ENCODE assay signal across 16 mouse cellular contexts in genomic region chr12:33197746-33198145, GRCm38 (mm10). TPM values are rescaled to one million over a fixed set of nuclear protein-coding genes. Genes with fewer than 3 reads are reported as not detected.
A peak's percentile ranks its signal among the peaks of the same experiment; 100 is the strongest.
DNase-seq lines count a peak whose midpoint lies in the region; ATAC-seq and TF ChIP-seq lines count a peak whose summit lies in the region.
"Had no signal": no experiment of that assay in that cellular context is flagged by ENCODE, and none has a peak within 500 bp of the region (broad histone marks: within the 10 kb centered on the region; RNA-seq: fewer than 3 reads in every experiment).

No protein-coding gene starts in this region.

- H3K4me1 ChIP-seq in cerebellum, adult 2 months (ENCODE audit: control insufficient read depth, insufficient read depth, low read length): peaks cover 26% of the 10 kb centered on the region
- peaks cover 45% of the 10 kb centered on the region for H3K4me1 ChIP-seq in midbrain, embryonic 10.5 days
- no peaks in the 10 kb centered on the region for H3K4me1 ChIP-seq in midbrain, embryonic 14.5 days (ENCODE audit: control insufficient read depth, insufficient read depth, low read length)
- H3K4me1 ChIP-seq in neural tube, embryonic 14.5 days (ENCODE audit: control insufficient read depth, insufficient read depth, low read length): peaks cover 2% of the 10 kb centered on the region; the same call in 1 of the 2 replicates
- H3K4me1 ChIP-seq in midbrain, embryonic 15.5 days: peaks cover 23% of the 10 kb centered on the region

- TF ChIP-seq CTCF in cerebellum, adult 2 months (IDR thresholded peaks at IDR 0.05; ENCODE audit: borderline replicate concordance, insufficient read depth, low read depth, low read length): no peak

- H3K36me3 ChIP-seq in midbrain, embryonic 10.5 days: peaks cover 3% of the 10 kb centered on the region; the same call in 1 of the 2 replicates
- H3K36me3 ChIP-seq in midbrain, embryonic 14.5 days (ENCODE audit: control insufficient read depth, insufficient read depth, low read length): no peaks in the 10 kb centered on the region
- no peaks in the 10 kb centered on the region for H3K36me3 ChIP-seq in neural tube, embryonic 14.5 days (ENCODE audit: control insufficient read depth, insufficient read depth, low read length)
- H3K36me3 ChIP-seq in midbrain, embryonic 15.5 days (replicated peaks): no peaks in the 10 kb centered on the region

- no peak overlapping the region for H3K4me2 ChIP-seq in midbrain, embryonic 14.5 days (ENCODE audit: low read length)
- H3K4me2 ChIP-seq in neural tube, embryonic 14.5 days (ENCODE audit: low read depth, low read length): no peak overlapping the region
- H3K4me2 ChIP-seq in midbrain, embryonic 15.5 days: no peak overlapping the region
- H3K4me2 ChIP-seq: hindbrain, embryonic 14.5 days had no signal

- H3K4me3 ChIP-seq in cerebellum, adult 2 months (replicated peaks; ENCODE audit: insufficient read depth, low read depth, low read length): no peak overlapping the region
- H3K4me3 ChIP-seq in midbrain, embryonic 10.5 days: no peak overlapping the region
- H3K4me3 ChIP-seq in midbrain, embryonic 14.5 days (replicated peaks; ENCODE audit: low read depth, low read length): no peak overlapping the region
- no peak overlapping the region for H3K4me3 ChIP-seq in neural tube, embryonic 14.5 days (ENCODE audit: low read depth, low read length)
- H3K4me3 ChIP-seq in midbrain, embryonic 15.5 days: no peak overlapping the region

- DNase-seq in cerebellum, adult 2 months: peak; percentile 55 to 68
- no peak for DNase-seq in cerebellum, postnatal 4 days (ENCODE audit: low spot score in 2 of 2)
- DNase-seq in midbrain, embryonic 10.5 days (ENCODE audit: low spot score): no peak
- no peak for DNase-seq in midbrain, embryonic 14.5 days
- peak; percentile 42 for DNase-seq in gastrocnemius, postnatal 14 days
- no peak for DNase-seq in left cerebral cortex, adult 8-10 months (ENCODE audit: low spot score in 2 of 2)
- DNase-seq: adrenal gland, postnatal 10 days; kidney, adult 11 months; kidney, postnatal 25 days; lung, adult 18-20 months; lung, postnatal 4 days; right cerebral cortex, adult 18-20 months had no signal

- no peaks in the 10 kb centered on the region for H3K27me3 ChIP-seq in cerebellum, adult 2 months (ENCODE audit: control insufficient read depth, insufficient read depth, low read length)
- no peaks in the 10 kb centered on the region for H3K27me3 ChIP-seq in midbrain, embryonic 10.5 days (ENCODE audit: low read depth, poor library complexity, severe bottlenecking)
- no peaks in the 10 kb centered on the region for H3K27me3 ChIP-seq in midbrain, embryonic 14.5 days (ENCODE audit: control insufficient read depth, insufficient read depth, low read length)
- no peaks in the 10 kb centered on the region for H3K27me3 ChIP-seq in neural tube, embryonic 14.5 days (ENCODE audit: control insufficient read depth, insufficient read depth, low read length)
- H3K27me3 ChIP-seq in midbrain, embryonic 15.5 days (replicated peaks): no peaks in the 10 kb centered on the region

- no peak for ATAC-seq in midbrain, embryonic 14.5 days (ENCODE audit: low FRiP score, low TSS enrichment)
- 0 out of 2 replicates have a peak, but pooled peaks have one; percentile 44 for ATAC-seq in neural tube, embryonic 14.5 days (ENCODE audit: low read depth)
- no peak for ATAC-seq in midbrain, embryonic 15.5 days (replicated peaks)
- ATAC-seq: midbrain, embryonic 16.5 days had no signal

- 41% methylated on average over 6 of the region's 6 CpGs for WGBS in cerebellum, adult 2 months
- WGBS in midbrain, embryonic 10.5 days: 76% methylated on average over 6 of the region's 6 CpGs
- 63% methylated on average over 6 of the region's 6 CpGs for WGBS in midbrain, embryonic 14.5 days
- 35% methylated on average over 6 of the region's 6 CpGs for WGBS in neural tube, embryonic 14.5 days
- WGBS in midbrain, embryonic 15.5 days: 60% methylated on average over 6 of the region's 6 CpGs

- no peak overlapping the region for H3K9ac ChIP-seq in midbrain, embryonic 14.5 days (replicated peaks; ENCODE audit: low read length)
- no peak overlapping the region for H3K9ac ChIP-seq in neural tube, embryonic 14.5 days (replicated peaks; ENCODE audit: low read depth, low read length)
- no peak overlapping the region for H3K9ac ChIP-seq in midbrain, embryonic 15.5 days
- H3K9ac ChIP-seq: hindbrain, embryonic 14.5 days had no signal

- H3K9me3 ChIP-seq in midbrain, embryonic 10.5 days (replicated peaks): peaks cover 6% of the 10 kb centered on the region
- no peaks in the 10 kb centered on the region for H3K9me3 ChIP-seq in midbrain, embryonic 14.5 days (ENCODE audit: control insufficient read depth, low read length)
- H3K9me3 ChIP-seq in neural tube, embryonic 14.5 days (ENCODE audit: control insufficient read depth, low read length): no peaks in the 10 kb centered on the region
- no peaks in the 10 kb centered on the region for H3K9me3 ChIP-seq in midbrain, embryonic 15.5 days

- no peak for TF ChIP-seq POLR2A in cerebellum, adult 2 months (IDR thresholded peaks at IDR 0.05; ENCODE audit: borderline replicate concordance, insufficient read depth, low read length)

- H3K27ac ChIP-seq in cerebellum, adult 2 months (ENCODE audit: insufficient read depth, low read length): no peak overlapping the region
- peak overlapping the region; percentile 25; the same call in 1 of the 2 replicates for H3K27ac ChIP-seq in midbrain, embryonic 10.5 days (replicated peaks)
- no peak overlapping the region for H3K27ac ChIP-seq in midbrain, embryonic 14.5 days (replicated peaks; ENCODE audit: low read depth, low read length)
- H3K27ac ChIP-seq in neural tube, embryonic 14.5 days (ENCODE audit: low read depth, low read length): no peak overlapping the region
- H3K27ac ChIP-seq in midbrain, embryonic 15.5 days: no peak overlapping the region
- H3K27ac ChIP-seq: hindbrain, embryonic 14.5 days had no signal

- intact Hi-C loops in gastrocnemius, postnatal 14 days (cut with DNase I; ENCODE audit: low total_unique reads): no loop called here

RNA-seq across cellular contexts. Expression of gene Atxn7l1, which starts 50.3 kb away (rescaled TPM):
- 38.7 and 40.9 TPM in 2 replicates for polyA plus RNA-seq in cerebellum, adult 2 months (2012; rRNA removed)
- polyA plus RNA-seq in midbrain, embryonic 10.5 days (2016; fragmentation: Nextera tagmentation; extraction: Ambion mirVana): 10.0 and 10.6 TPM in 2 replicates
- polyA plus RNA-seq in midbrain, embryonic 14.5 days (2014; fragmentation: Nextera tagmentation; extraction: Ambion mirVana): 22.6 and 23.9 TPM in 2 replicates
- total RNA-seq in gastrocnemius, postnatal 14 days (2021): 10 to 100 TPM; 13.9 to 15.4 TPM
- 25.8 and 35.1 TPM in 2 replicates for polyA plus RNA-seq in neural tube, embryonic 14.5 days (2014; fragmentation: Nextera tagmentation; extraction: Ambion mirVana)
- 20.2 and 24.4 TPM in 2 replicates for polyA plus RNA-seq in midbrain, embryonic 15.5 days (2015; fragmentation: Nextera tagmentation; extraction: Ambion mirVana)
- total RNA-seq in left cerebral cortex, adult 8-10 months (2022): 10 to 100 TPM; 58.3 to 64.4 (median 61.0) TPM

Comparison
In these comparisons a context has a peak if more than half of its experiments do, and no peak if none do; other contexts are left out.
1. DNase-seq: peak in cerebellum, adult 2 months (2 of 2) and gastrocnemius, postnatal 14 days (single experiment); none in cerebellum, postnatal 4 days (0 of 2), midbrain, embryonic 10.5 days (single experiment), midbrain, embryonic 14.5 days (single experiment) and left cerebral cortex, adult 8-10 months (0 of 2).